Mouse (Mus musculus): ENCODE results near the gene Ccdc189.

GRCm38 (mm10) chr7:127616336-127616735 lies 27.9 kb upstream of the Ccdc189 start:
- TF ChIP-seq ELF1 (IDR thresholded peaks at IDR 0.05; ENCODE audit: low read depth, low read length) (no peak), POLR2A (IDR thresholded peaks at IDR 0.05; ENCODE audit: control insufficient read depth in 1 of 2, insufficient read depth in 1 of 2, low read depth in 1 of 2, low read length in 2 of 2, poor library complexity in 1 of 2) (no peak), CTCF (IDR thresholded peaks at IDR 0.05 in 2 of 3, conservative IDR thresholded peaks at IDR 0.05 in 1 of 3; ENCODE audit: control insufficient read depth in 1 of 3, insufficient read depth in 1 of 3, low read depth in 2 of 3, low read length in 3 of 3, poor library complexity in 1 of 3, severe bottlenecking in 1 of 3) (no peak), MAFK (IDR thresholded peaks at IDR 0.05; ENCODE audit: borderline replicate concordance, low read depth, low read length) (no peak), HCFC1 (IDR thresholded peaks at IDR 0.05; ENCODE audit: low read depth, low read length) (no peak), MXI1 (IDR thresholded peaks at IDR 0.05; ENCODE audit: low read depth, low read length) (no peak), RAD21 (IDR thresholded peaks at IDR 0.05; ENCODE audit: low read depth, low read length) (no peak), CHD2 (IDR thresholded peaks at IDR 0.05; ENCODE audit: low read length) (no peak), TCF12 (IDR thresholded peaks at IDR 0.05; ENCODE audit: low read depth, low read length) (no peak), EP300 (IDR thresholded peaks at IDR 0.05; ENCODE audit: low read depth in 1 of 2, low read length in 2 of 2) (no peak)
